Mouse (Mus musculus) forebrain, embryonic 13.5 days (tissue): ENCODE measurements around the gene Ide. TPM values are rescaled to one million over a fixed set of nuclear protein-coding genes. Genes with fewer than 3 reads are reported as not detected.
"Not testable (repeated sequence)": the region's sequence is repeated elsewhere in the genome, so short reads cannot be mapped to it uniquely, and the experiment has no call there.

ENCODE experiments used
- ATAC-seq: fragments of 200-750 bp; cut with Nextera tagmentation; 2 replicates; pipeline ENCODE4 v1.8.0; 2017
- H3K27ac ChIP-seq: fragments of 300-500 bp; sonication (generic); 2 replicates; pipeline ENCODE4 v1.5.1; 2015; ENCODE audit warnings: inconsistent platforms, mild to moderate bottlenecking, moderate library complexity
- H3K27me3 ChIP-seq: fragments of 300-500 bp; sonication (generic); 2 replicates; pipeline ENCODE4 v1.6.1; 2015; ENCODE audit warnings: mild to moderate bottlenecking, inconsistent platforms
- H3K36me3 ChIP-seq: fragments of 300-500 bp; sonication (generic); 2 replicates; pipeline ENCODE4 v1.6.1; 2015; ENCODE audit warnings: mild to moderate bottlenecking, inconsistent platforms; ENCODE audit not compliant: poor library complexity, severe bottlenecking
- H3K4me1 ChIP-seq: fragments of 300-500 bp; sonication (generic); 2 replicates; pipeline ENCODE4 v1.6.1; 2015; ENCODE audit warnings: inconsistent platforms
- H3K4me2 ChIP-seq: fragments of 300-500 bp; sonication (generic); 2 replicates; pipeline ENCODE4 v1.6.1; 2015; ENCODE audit warnings: inconsistent platforms, mild to moderate bottlenecking, moderate library complexity
- H3K4me3 ChIP-seq: fragments of 300-500 bp; sonication (generic); 2 replicates; pipeline ENCODE4 v1.5.1; 2015; ENCODE audit warnings: mild to moderate bottlenecking, inconsistent platforms
- H3K9ac ChIP-seq: fragments of 300-500 bp; sonication (generic); 2 replicates; pipeline ENCODE4 v1.6.1; 2015; ENCODE audit warnings: mild to moderate bottlenecking, inconsistent platforms
- H3K9me3 ChIP-seq: fragments of 300-500 bp; sonication (generic); replicated peaks from 2 replicates; pipeline ENCODE4 v1.6.1; 2016; ENCODE audit warnings: inconsistent platforms
- WGBS: fragments of 180-500 bp; shearing (Covaris S2); methylation state at CpG from one replicate; pipeline ENCODE4 v1.1.7; 2015; 5-methylcytosine and 5-hydroxymethylcytosine counted together
- polyA plus RNA-seq: library from polyadenylated mRNA; unstranded; fragments of >200 nt; fragmentation: Nextera tagmentation; extraction: Ambion mirVana; gene quantifications from 2 replicates; pipeline ENCODE4 v1.2.1, GENCODE M21; 2015

Gene Ide
- polyA plus RNA-seq, 1 experiment from 2014 or later = 36.8 TPM

GRCm38 (mm10) chr19:37233561-37234539, 103.8 kb downstream of the Ide start:
- Histone ChIP-seq H3K4me3 (peak overlapping the region; percentile 44), H3K27ac (no peak overlapping the region), H3K27me3 (peaks cover 27% of the 10 kb centered on the region), H3K4me1 (peaks cover 13% of the 10 kb centered on the region; the same call in 1 of the 2 replicates), H3K9ac (peak overlapping the region; percentile 63), H3K36me3 (no peaks in the 10 kb centered on the region), H3K9me3 (no peaks in the 10 kb centered on the region), H3K4me2 (peak overlapping the region; percentile 76)
- WGBS = 4% methylated on average over 63 of the region's 63 CpGs
- peak; percentile 61 for ATAC-seq

GRCm38 (mm10) chr19:37232598-37232997, 105.1 kb downstream of the Ide start:
- 76% methylated on average over 9 of the region's 9 CpGs for WGBS

GRCm38 (mm10) chr19:37225197-37225862, 112.3 kb downstream of the Ide start:
- H3K4me1 ChIP-seq = no peaks in the 10 kb centered on the region
- no peak overlapping the region for H3K4me3 ChIP-seq
- no peaks in the 10 kb centered on the region for H3K9me3 ChIP-seq
- no peak overlapping the region for H3K9ac ChIP-seq
- no peak overlapping the region for H3K27ac ChIP-seq
- no peaks in the 10 kb centered on the region for H3K27me3 ChIP-seq
- no peak for ATAC-seq
- peaks cover 49% of the 10 kb centered on the region for H3K36me3 ChIP-seq
- 84% methylated on average over 6 of the region's 6 CpGs for WGBS
- H3K4me2 ChIP-seq = no peak overlapping the region

More at GRCm38 (mm10) chr19:37232598-37232997, 105.1 kb downstream of the Ide start:
- not testable (repeated sequence) for H3K4me2 ChIP-seq, H3K4me1 ChIP-seq, H3K27ac ChIP-seq, H3K36me3 ChIP-seq, ATAC-seq, H3K9me3 ChIP-seq, H3K9ac ChIP-seq, H3K4me3 ChIP-seq
- H3K27me3 ChIP-seq = peaks cover 24% of the 10 kb centered on the region

Other genes with a start within 250 kb of the Ide start
- gene March5, start 130.3 kb downstream of the Ide start, polyA plus RNA-seq = 128 and 139 TPM in 2 replicates
- 4.2 and 4.8 TPM in 2 replicates for gene Cpeb3, start 129.3 kb downstream of the Ide start, polyA plus RNA-seq
- 69.1 and 69.6 TPM in 2 replicates for gene Kif11, start 38.6 kb upstream of the Ide start, polyA plus RNA-seq
- 3.4 and 5.7 TPM in 2 replicates for gene Hhex, start 97.0 kb upstream of the Ide start, polyA plus RNA-seq
- gene Exoc6, start 212.6 kb upstream of the Ide start, polyA plus RNA-seq = 10.5 and 13.6 TPM in 2 replicates